Mouse (Mus musculus) kidney, adult 2 months (tissue): ENCODE data around the gene Nqo1. TPM values are rescaled to one million over a fixed set of nuclear protein-coding genes. Genes with fewer than 3 reads are reported as not detected.
A peak's percentile ranks its signal among the peaks of the same experiment; 100 is the strongest.

Experiments used
- DNase-seq: peaks from one replicate; pipeline ENCODE4 v3.0.0; 2021
- H3K27ac ChIP-seq: fragments of 200-500 bp; 2 replicates; pipeline ENCODE4 v1.5.1; 2012; ENCODE audit warnings: low read depth, low read length, control low read depth, inconsistent platforms; ENCODE audit not compliant: insufficient read depth
- H3K27me3 ChIP-seq: fragments of 200-500 bp; replicated peaks from 2 replicates; pipeline ENCODE4 v1.6.1; 2012; ENCODE audit warnings: mild to moderate bottlenecking, moderate library complexity, low read length, inconsistent platforms; ENCODE audit not compliant: control insufficient read depth, insufficient read depth
- H3K36me3 ChIP-seq: fragments of 200-500 bp; 2 replicates; pipeline ENCODE4 v1.6.1; 2012; ENCODE audit warnings: mild to moderate bottlenecking, moderate library complexity, low read length, inconsistent platforms; ENCODE audit not compliant: control insufficient read depth, insufficient read depth
- H3K4me1 ChIP-seq: fragments of 200-500 bp; 2 replicates; pipeline ENCODE4 v1.6.1; 2011; ENCODE audit warnings: low read length; ENCODE audit not compliant: control insufficient read depth, insufficient read depth
- H3K4me3 ChIP-seq: fragments of 200-500 bp; 2 replicates; pipeline ENCODE4 v1.5.1; 2011; ENCODE audit warnings: mild to moderate bottlenecking, low read depth, low read length, control low read depth; ENCODE audit not compliant: insufficient read depth
- CTCF ChIP-seq: fragments of 200-500 bp; conservative IDR thresholded peaks from 2 replicates; pipeline ENCODE4 v1.5.1; 2011; ENCODE audit warnings: low read depth, mild to moderate bottlenecking, control low read depth, low read length, moderate library complexity, mixed read lengths; ENCODE audit not compliant: insufficient read depth, insufficient read length
- POLR2A ChIP-seq: fragments of 200-500 bp; IDR thresholded peaks from one replicate; pipeline ENCODE4 v1.6.1; 2011; ENCODE audit warnings: low read depth, low read length, control low read depth
- WGBS: fragments of 180-500 bp; shearing (Covaris S2); methylation state at CpG from one replicate; pipeline ENCODE4 v1.1.7; 2018; 5-methylcytosine and 5-hydroxymethylcytosine counted together
- polyA plus RNA-seq: library from polyadenylated mRNA; depleted of rRNA; stranded (reverse); fragments of >200 nt; gene quantifications from 2 replicates; pipeline ENCODE4 v1.2.3, GENCODE M21; 2012; rRNA removed

Gene Nqo1
- polyA plus RNA-seq, 1 experiment: 42.9 TPM

- Histone ChIP-seq H3K27ac (no peak overlapping the region), H3K4me3 (no peak overlapping the region), H3K27me3 (no peaks in the 10 kb centered on the region), H3K36me3 (peaks cover 2% of the 10 kb centered on the region), H3K4me1 (peaks cover 8% of the 10 kb centered on the region; the same call in 1 of the 2 replicates)
- no peak for DNase-seq
- TF ChIP-seq POLR2A (no peak), CTCF (no peak)
- WGBS: 93% methylated on average over 4 of the region's 4 CpGs
Measured at GRCm38 (mm10) chr8:107381666-107382065, 21.3 kb downstream of the Nqo1 start.

GRCm38 (mm10) chr8:107380734-107381133 is 22.3 kb downstream of the Nqo1 start:
- no peaks in the 10 kb centered on the region for H3K27me3 ChIP-seq
- peaks cover 8% of the 10 kb centered on the region; the same call in 1 of the 2 replicates for H3K4me1 ChIP-seq
- no peak overlapping the region for H3K4me3 ChIP-seq
- no peak overlapping the region for H3K27ac ChIP-seq
- 94% methylated on average over 8 of the region's 8 CpGs for WGBS
- no peak for DNase-seq
- no peak for TF ChIP-seq POLR2A
- no peak for TF ChIP-seq CTCF
- H3K36me3 ChIP-seq: peaks cover 2% of the 10 kb centered on the region

- Histone ChIP-seq H3K4me1 (peaks cover 6% of the 10 kb centered on the region; the same call in 1 of the 2 replicates), H3K36me3 (peaks cover 4% of the 10 kb centered on the region), H3K27me3 (no peaks in the 10 kb centered on the region), H3K4me3 (no peak overlapping the region), H3K27ac (no peak overlapping the region)
- TF ChIP-seq CTCF (no peak), POLR2A (no peak)
- DNase-seq: no peak
- WGBS: 94% methylated on average over 3 of the region's 3 CpGs
Measured at GRCm38 (mm10) chr8:107377346-107377745, 25.7 kb downstream of the Nqo1 start.

- peaks cover 16% of the 10 kb centered on the region for H3K36me3 ChIP-seq
- H3K27ac ChIP-seq: no peak overlapping the region
- DNase-seq: peak; percentile 49
- WGBS: 67% methylated on average over 4 of the region's 4 CpGs
- H3K4me3 ChIP-seq: no peak overlapping the region
- H3K27me3 ChIP-seq: no peaks in the 10 kb centered on the region
- H3K4me1 ChIP-seq: no peaks in the 10 kb centered on the region
- no peak for TF ChIP-seq POLR2A
- no peak for TF ChIP-seq CTCF
Measured at GRCm38 (mm10) chr8:107370311-107370710, 32.7 kb downstream of the Nqo1 start.

Other genes starting within 250 kb of the Nqo1 start
- 26.0 and 26.1 TPM in 2 replicates for gene Nfat5, start 109.7 kb downstream of the Nqo1 start, polyA plus RNA-seq
- 23.1 and 25.6 TPM in 2 replicates for gene Nob1, start 21.8 kb upstream of the Nqo1 start, polyA plus RNA-seq
- 44.0 and 46.3 TPM in 2 replicates for gene Wwp2, start 33.2 kb upstream of the Nqo1 start, polyA plus RNA-seq
- gene Psmd7, start 185.3 kb upstream of the Nqo1 start, polyA plus RNA-seq: 44.3 and 56.9 TPM in 2 replicates